Mouse (Mus musculus) CH12F3 (cell line): Measurements from ENCODE around the gene Dnttip1.

ENCODE experiments used
- in situ Hi-C: fragments of 300-500 bp; cut with MboI; formaldehyde crosslinking; loops from 2 replicates; pipeline ENCODE4 v1.14.3; 2020; ENCODE audit warnings: low sequenced_read_pairs

The Dnttip1 gene

DNA sequence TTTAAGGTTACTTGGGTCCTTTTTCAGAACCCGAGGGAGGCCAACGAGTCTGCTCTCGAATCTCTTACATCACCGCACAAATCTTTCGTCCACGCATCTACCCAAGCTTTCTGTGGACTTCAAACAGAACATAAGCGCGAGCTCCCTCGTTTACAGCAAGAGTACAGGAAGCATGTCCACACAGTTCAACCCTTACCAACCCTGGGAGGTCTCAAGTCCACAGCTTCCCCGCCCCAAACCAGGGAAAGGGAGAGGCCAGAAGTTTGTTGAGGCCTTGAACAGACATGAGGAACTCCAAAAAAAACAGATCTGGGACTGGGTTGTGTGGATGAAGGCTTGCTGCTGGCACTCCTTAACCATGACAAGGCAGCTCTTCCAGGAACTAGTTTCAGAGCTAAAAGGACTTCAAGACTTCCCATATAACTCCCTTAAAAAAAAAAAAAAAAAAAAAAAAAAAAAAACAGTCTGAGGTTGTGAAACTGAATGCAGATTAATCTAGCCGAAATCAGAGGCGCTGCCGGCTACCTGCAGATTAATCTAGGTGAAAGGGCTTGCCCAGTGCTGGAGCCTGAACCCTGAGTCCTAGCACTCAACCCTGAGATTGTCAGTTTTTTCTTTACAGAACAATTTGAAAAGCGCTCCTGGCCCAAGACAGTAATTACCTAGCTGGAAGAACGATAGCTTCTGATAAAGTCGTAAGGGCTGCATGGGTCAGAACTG lies 57.6 kb downstream of the Dnttip1 start:
- in situ Hi-C loops = no loop called here

DNA sequence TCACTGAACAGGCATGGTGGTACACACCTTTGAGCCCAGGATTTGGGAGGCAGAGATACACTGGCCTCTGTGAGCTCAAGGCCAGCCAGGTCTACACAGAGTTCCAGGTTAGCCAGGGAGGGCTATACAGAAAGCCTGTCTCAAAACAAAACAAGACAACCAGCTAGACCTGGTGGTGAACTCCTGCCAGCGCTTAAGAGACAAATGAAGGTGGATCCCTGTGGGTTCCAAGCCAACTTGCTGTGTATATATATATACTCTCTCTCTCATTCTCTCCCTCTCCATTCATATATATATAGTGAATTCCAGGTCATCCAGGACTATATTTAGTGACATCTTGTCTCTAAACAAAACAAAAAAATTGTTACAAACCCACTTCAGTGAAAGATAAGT lies 58.1 kb downstream of the Dnttip1 start:
- in situ Hi-C loops = no loop called here

DNA sequence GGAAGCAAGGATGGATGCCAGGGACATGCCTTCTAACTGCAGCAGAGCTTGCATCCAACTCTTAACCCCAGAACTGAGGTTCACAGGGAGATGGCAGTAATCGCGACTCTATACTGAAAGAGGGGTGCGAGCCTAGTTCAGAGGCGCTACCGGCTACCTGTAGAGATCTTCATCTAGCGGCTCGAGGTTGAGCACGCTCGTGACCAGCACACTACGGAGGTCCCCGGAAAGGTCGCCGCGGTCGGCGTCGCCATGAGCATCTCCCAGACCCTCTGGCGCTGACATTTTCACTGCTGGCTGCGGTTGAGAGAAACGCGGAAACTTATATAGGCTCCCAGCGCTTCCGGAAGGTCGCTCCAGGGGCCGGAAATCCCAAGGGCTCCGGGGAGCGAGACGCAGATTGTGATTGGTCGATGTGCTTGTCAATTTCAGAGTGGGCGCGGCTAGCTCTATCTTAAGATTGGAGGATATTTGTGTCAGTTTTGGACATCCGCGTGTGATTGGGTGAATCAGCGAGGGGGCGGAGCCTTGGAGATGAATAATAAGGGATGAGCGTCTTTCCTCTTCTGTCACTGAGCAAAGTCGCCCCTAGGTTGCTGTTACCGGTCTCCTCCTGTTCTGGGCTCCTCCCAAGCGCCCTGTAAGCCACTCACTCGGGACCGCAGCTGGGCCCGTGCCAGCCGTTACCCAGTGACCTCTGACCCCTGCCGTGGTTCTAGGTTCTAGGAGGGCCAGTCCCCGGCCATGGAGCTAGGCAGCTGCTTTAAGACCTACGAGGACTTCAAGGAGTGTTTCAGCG lies 58.9 kb downstream of the Dnttip1 start, which contains the start of the genes Acot8 and Zswim3:
Gene Acot8 (minus strand): TSS at position 350 of the 799 bp plus-strand sequence.
Gene Zswim3 (plus strand): TSS at position 566 of the 799 bp plus-strand sequence.
- in situ Hi-C loops = no loop called here

DNA sequence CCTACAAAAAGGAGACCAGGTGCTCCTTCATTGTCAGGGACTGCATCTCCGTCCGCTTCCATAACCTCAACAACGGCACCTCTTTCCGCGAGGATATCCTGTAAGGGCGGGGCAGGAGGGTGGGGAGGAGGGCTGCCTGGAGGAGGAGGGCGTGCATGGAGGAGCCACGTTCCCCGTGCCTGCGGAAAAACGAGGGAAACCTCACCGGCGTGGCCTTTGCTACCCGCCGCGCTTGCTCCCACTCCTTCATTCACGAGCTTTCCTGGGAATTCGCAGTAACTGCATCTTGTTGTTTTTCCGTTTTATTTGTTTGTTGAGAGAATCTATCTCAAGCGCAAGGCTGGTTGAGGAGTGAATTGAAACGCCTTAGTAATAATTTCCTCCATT lies 59.5 kb downstream of the Dnttip1 start:
- in situ Hi-C loops = no loop called here

DNA sequence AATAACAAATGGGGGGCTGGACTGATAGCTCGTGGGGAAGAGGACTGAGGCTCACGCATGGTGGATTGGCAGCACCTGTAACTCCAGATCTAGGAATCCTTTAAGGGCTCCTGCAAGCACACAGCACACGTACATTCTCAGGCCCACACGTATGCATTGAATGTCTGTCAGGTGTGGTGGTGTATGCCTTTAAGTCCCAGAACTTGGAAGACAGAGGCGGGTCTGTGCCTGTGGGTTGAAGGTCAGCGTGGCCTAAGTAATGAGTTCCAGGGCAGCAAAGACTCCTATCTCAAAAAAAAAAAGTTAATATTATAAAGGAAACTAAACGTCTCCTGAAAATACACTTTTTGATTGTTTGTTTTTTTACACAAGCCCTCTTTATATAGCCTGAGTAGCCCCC lies 60.8 kb downstream of the Dnttip1 start:
- in situ Hi-C loops = no loop called here

DNA sequence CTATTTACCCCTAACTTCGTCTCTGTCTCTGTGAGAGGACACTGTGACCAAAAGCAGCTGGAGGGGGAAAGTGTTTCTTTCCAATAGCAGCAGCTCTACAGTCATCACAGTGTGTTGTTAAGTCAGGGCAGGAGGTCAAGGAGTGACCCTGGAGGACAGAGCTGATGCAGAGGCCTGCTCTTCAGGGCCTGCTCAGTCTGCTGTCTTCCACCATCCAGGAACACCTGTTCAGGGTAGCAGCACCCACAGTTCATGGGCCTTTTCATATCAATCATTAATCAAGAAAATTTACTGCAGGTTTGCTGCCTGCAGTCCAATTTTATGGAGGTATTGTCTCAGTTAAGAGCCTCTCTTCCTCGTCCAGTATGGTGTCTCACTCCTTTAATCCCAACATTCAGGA lies 67.8 kb downstream of the Dnttip1 start:
- in situ Hi-C loops = no loop called here

DNA sequence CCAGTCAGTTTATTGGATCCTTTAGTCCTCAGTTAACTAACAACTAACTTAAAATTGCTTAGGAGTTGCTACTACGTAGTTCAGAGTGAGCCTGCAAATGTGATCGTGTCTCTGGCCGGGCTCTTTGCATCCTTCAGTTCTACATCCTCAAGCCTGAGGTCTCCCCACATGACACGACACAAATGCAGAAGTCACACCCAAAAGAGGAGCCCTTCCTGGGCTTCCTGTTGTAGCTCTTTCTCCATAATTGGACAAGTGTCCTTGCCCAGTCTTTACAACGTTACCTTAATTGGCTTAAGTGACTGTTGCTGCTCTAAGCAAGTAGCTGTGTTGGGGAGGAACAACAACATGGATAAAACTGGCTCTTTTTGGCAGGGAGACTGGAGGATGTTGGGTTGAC lies 69.6 kb downstream of the Dnttip1 start:
- in situ Hi-C loops = no loop called here

DNA sequence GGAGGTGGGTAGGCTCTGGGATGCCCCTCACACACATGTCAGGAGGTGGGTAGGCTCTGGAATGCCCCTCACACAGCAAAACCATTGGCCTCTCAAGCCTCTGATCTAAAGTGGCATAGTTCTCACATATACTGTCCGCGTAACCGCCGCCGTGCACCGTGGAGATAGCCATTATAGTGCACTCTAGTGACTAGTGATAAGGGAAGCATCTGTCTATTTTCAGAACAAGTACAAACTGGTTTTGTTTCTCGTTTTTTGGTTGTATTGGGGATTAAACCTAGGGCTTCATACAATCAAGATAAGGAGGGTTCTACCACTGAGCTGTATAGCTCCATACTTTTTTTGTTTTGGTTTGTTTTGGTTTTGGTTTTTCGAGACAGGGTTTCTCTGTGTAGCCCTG lies 70.0 kb downstream of the Dnttip1 start:
- in situ Hi-C loops = no loop called here

DNA sequence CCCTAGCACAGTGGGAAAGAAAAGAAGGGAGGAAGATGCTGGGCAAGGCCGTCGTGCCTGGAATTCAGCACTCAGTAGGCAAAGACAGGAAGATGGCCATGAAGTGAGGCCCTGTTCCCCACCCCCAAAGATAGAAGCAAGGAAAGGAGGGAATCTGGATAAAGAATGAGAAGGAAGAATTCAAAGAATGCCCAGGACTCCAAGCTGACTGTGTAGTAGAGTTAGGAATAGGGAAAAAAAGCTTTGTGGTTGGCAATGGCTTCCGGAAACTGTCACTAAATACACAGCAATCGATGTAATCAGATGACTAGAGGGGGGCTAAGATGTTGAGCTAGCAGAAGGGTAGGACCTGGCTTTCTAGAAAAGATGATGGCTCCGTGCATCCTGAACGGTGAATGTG lies 71.4 kb downstream of the Dnttip1 start:
- in situ Hi-C loops = no loop called here

DNA sequence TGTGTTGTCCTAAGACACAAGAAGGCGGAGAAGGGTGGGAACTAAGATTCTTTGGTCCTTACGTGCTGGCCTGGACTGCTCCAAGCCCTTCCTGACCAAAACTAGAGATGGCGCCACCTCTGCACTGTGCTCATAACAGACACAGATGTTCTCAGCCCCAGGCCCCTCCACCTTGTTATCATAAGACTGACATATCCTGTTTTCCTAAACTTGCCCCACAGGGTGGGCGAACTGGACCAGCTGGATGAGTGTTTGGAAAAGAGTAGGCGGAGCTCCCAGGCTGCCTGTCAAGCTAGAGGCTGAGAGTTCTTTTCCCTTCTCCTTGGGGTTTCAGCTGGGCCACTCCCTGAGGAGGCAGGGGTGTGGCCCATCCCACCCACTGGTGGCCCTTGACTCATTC lies 71.9 kb downstream of the Dnttip1 start:
- in situ Hi-C loops = no loop called here
